Mouse (Mus musculus): ENCODE data around the gene Myrfl. TPM values are rescaled to one million over a fixed set of nuclear protein-coding genes. Genes with fewer than 3 reads are reported as not detected.

Myrfl gene
- polyA plus RNA-seq, 1 experiment: 0.12 TPM

- no peaks in the 10 kb centered on the region for H3K27me3 ChIP-seq (ENCODE audit: control insufficient read depth, insufficient read depth, low read length)
- H3K36me3 ChIP-seq (ENCODE audit: control insufficient read depth, insufficient read depth, low read length): no peaks in the 10 kb centered on the region
- WGBS: 97% methylated on average over 8 of the region's 8 CpGs
- DNase-seq: no peak
- no peak overlapping the region for H3K4me3 ChIP-seq (ENCODE audit: control insufficient read depth, insufficient read depth, low read length)
- TF ChIP-seq CTCF (IDR thresholded peaks at IDR 0.05; ENCODE audit: borderline replicate concordance, control insufficient read depth, extremely low read depth, insufficient read depth, low read length, poor library complexity) (no peak), POLR2A (IDR thresholded peaks at IDR 0.05; ENCODE audit: control insufficient read depth, extremely low read depth, insufficient read depth, low read length, poor library complexity) (no peak)
- no peak overlapping the region for H3K27ac ChIP-seq (ENCODE audit: control insufficient read depth, insufficient read depth, low read length)
- 0 out of 2 replicates have a peak, but pooled peaks cover 2% of the 10 kb centered on the region for H3K4me1 ChIP-seq (replicated peaks; ENCODE audit: control insufficient read depth, insufficient read depth, low read length)
These were observed 161.1 kb downstream of the Myrfl start for GRCm38 (mm10) chr10:116735607-116736006.

GRCm38 (mm10) chr10:116733651-116734050, 163.1 kb downstream of the Myrfl start:
- DNase-seq: no peak
- Histone ChIP-seq H3K36me3 (ENCODE audit: control insufficient read depth, insufficient read depth, low read length) (no peaks in the 10 kb centered on the region), H3K27me3 (ENCODE audit: control insufficient read depth, insufficient read depth, low read length) (no peaks in the 10 kb centered on the region), H3K27ac (ENCODE audit: control insufficient read depth, insufficient read depth, low read length) (no peak overlapping the region), H3K4me1 (replicated peaks; ENCODE audit: control insufficient read depth, insufficient read depth, low read length) (0 out of 2 replicates have a peak, but pooled peaks cover under 1% of the 10 kb centered on the region), H3K4me3 (ENCODE audit: control insufficient read depth, insufficient read depth, low read length) (no peak overlapping the region)
- TF ChIP-seq POLR2A (IDR thresholded peaks at IDR 0.05; ENCODE audit: control insufficient read depth, extremely low read depth, insufficient read depth, low read length, poor library complexity) (no peak), CTCF (IDR thresholded peaks at IDR 0.05; ENCODE audit: borderline replicate concordance, control insufficient read depth, extremely low read depth, insufficient read depth, low read length, poor library complexity) (no peak)
- WGBS: 95% methylated on average over 7 of the region's 7 CpGs

GRCm38 (mm10) chr10:116730033-116730652, 166.6 kb downstream of the Myrfl start:
- Histone ChIP-seq H3K27me3 (ENCODE audit: control insufficient read depth, insufficient read depth, low read length) (no peaks in the 10 kb centered on the region; the same call in 1 of the 2 replicates), H3K36me3 (ENCODE audit: control insufficient read depth, insufficient read depth, low read length) (no peaks in the 10 kb centered on the region), H3K4me1 (replicated peaks; ENCODE audit: control insufficient read depth, insufficient read depth, low read length) (no peaks in the 10 kb centered on the region), H3K27ac (ENCODE audit: control insufficient read depth, insufficient read depth, low read length) (no peak overlapping the region), H3K4me3 (ENCODE audit: control insufficient read depth, insufficient read depth, low read length) (no peak overlapping the region)
- TF ChIP-seq CTCF (IDR thresholded peaks at IDR 0.05; ENCODE audit: borderline replicate concordance, control insufficient read depth, extremely low read depth, insufficient read depth, low read length, poor library complexity) (no peak), POLR2A (IDR thresholded peaks at IDR 0.05; ENCODE audit: control insufficient read depth, extremely low read depth, insufficient read depth, low read length, poor library complexity) (no peak)
- no peak for DNase-seq
- 90% methylated on average over 10 of the region's 10 CpGs for WGBS

GRCm38 (mm10) chr10:116728860-116729259, 167.9 kb downstream of the Myrfl start:
- Histone ChIP-seq H3K4me3 (ENCODE audit: control insufficient read depth, insufficient read depth, low read length) (no peak overlapping the region), H3K36me3 (ENCODE audit: control insufficient read depth, insufficient read depth, low read length) (no peaks in the 10 kb centered on the region), H3K27me3 (ENCODE audit: control insufficient read depth, insufficient read depth, low read length) (no peaks in the 10 kb centered on the region; the same call in 1 of the 2 replicates), H3K4me1 (replicated peaks; ENCODE audit: control insufficient read depth, insufficient read depth, low read length) (no peaks in the 10 kb centered on the region), H3K27ac (ENCODE audit: control insufficient read depth, insufficient read depth, low read length) (no peak overlapping the region)
- 94% methylated on average over 9 of the region's 10 CpGs for WGBS
- no peak for TF ChIP-seq CTCF (IDR thresholded peaks at IDR 0.05; ENCODE audit: borderline replicate concordance, control insufficient read depth, extremely low read depth, insufficient read depth, low read length, poor library complexity)
- TF ChIP-seq POLR2A (IDR thresholded peaks at IDR 0.05; ENCODE audit: control insufficient read depth, extremely low read depth, insufficient read depth, low read length, poor library complexity): no peak
- DNase-seq: no peak

- no peaks in the 10 kb centered on the region for H3K36me3 ChIP-seq (ENCODE audit: control insufficient read depth, insufficient read depth, low read length)
- H3K27ac ChIP-seq (ENCODE audit: control insufficient read depth, insufficient read depth, low read length): no peak overlapping the region
- TF ChIP-seq CTCF (IDR thresholded peaks at IDR 0.05; ENCODE audit: borderline replicate concordance, control insufficient read depth, extremely low read depth, insufficient read depth, low read length, poor library complexity) (no peak), POLR2A (IDR thresholded peaks at IDR 0.05; ENCODE audit: control insufficient read depth, extremely low read depth, insufficient read depth, low read length, poor library complexity) (no peak)
- no peak overlapping the region for H3K4me3 ChIP-seq (ENCODE audit: control insufficient read depth, insufficient read depth, low read length)
- 56% methylated on average over 14 of the region's 14 CpGs for WGBS
- H3K4me1 ChIP-seq (replicated peaks; ENCODE audit: control insufficient read depth, insufficient read depth, low read length): no peaks in the 10 kb centered on the region
- H3K27me3 ChIP-seq (ENCODE audit: control insufficient read depth, insufficient read depth, low read length): no peaks in the 10 kb centered on the region; the same call in 1 of the 2 replicates
- DNase-seq: no peak
These were observed 168.9 kb downstream of the Myrfl start for GRCm38 (mm10) chr10:116727702-116728298.

Other genes with a start within 250 kb of the Myrfl start
- gene Rab3ip, start 53.9 kb upstream of the Myrfl start, polyA plus RNA-seq (2012; rRNA removed): 138 and 151 TPM in 2 replicates
- gene Gm10271, start 75.7 kb upstream of the Myrfl start, polyA plus RNA-seq (2012; rRNA removed): not detected in 2 replicates
- gene Best3, start 89.4 kb upstream of the Myrfl start, polyA plus RNA-seq (2012; rRNA removed): 0.11 TPM in 1 of 2 replicates, not detected in the other
- gene Lrrc10, start 148.4 kb upstream of the Myrfl start, polyA plus RNA-seq (2012; rRNA removed): 0.47 and 15.3 TPM in 2 replicates
- gene Cct2, start 166.9 kb upstream of the Myrfl start, polyA plus RNA-seq (2012; rRNA removed): 130 and 139 TPM in 2 replicates